Mouse (Mus musculus): ENCODE results near the gene Snrpb2. TPM values are rescaled to one million over a fixed set of nuclear protein-coding genes. Genes with fewer than 3 reads are reported as not detected.

Snrpb2 gene
- polyA plus RNA-seq, 1 experiment from 2014 or later, result 165 TPM

- Histone ChIP-seq H3K27ac (replicated peaks; ENCODE audit: low read depth, low read length) (no peak within 1 kb of the TSS), H3K4me1 (ENCODE audit: control insufficient read depth, insufficient read depth, low read length) (no peaks in the 10 kb centered on the region), H3K4me2 (ENCODE audit: low read depth, low read length) (no peak within 1 kb of the TSS), H3K4me3 (ENCODE audit: low read depth, low read length) (no peak within 1 kb of the TSS), H3K27me3 (ENCODE audit: control insufficient read depth, insufficient read depth, low read length) (no peaks in the 10 kb centered on the region), H3K36me3 (replicated peaks; ENCODE audit: control insufficient read depth, insufficient read depth, low read depth, low read length) (no peaks in the 10 kb centered on the region), H3K9ac (replicated peaks; ENCODE audit: low read length) (no peak within 1 kb of the TSS), H3K9me3 (replicated peaks; ENCODE audit: control insufficient read depth, low read length) (no peaks in the 10 kb centered on the region)
- 52% methylated on average over 8 of the region's 8 CpGs for WGBS
- ATAC-seq (replicated peaks; ENCODE audit: insufficient number of reproducible peaks, low FRiP score, low TSS enrichment, low read depth) (peak; percentile 75; the same call in 1 of the 2 replicates), DNase-seq (ENCODE audit: low spot score) (peak; percentile 47)
Observed at GRCm38 (mm10) chr2:143078198-143078851, 15.5 kb downstream of the Snrpb2 start, which contains the start of gene Otor. Gene Otor (plus strand): TSS chr2:143078473.

GRCm38 (mm10) chr2:143081693-143082092 is 18.9 kb downstream of the Snrpb2 start:
- 74% methylated on average over 3 of the region's 3 CpGs for WGBS
- no peak for ATAC-seq (replicated peaks; ENCODE audit: insufficient number of reproducible peaks, low FRiP score, low TSS enrichment, low read depth)

DNA sequence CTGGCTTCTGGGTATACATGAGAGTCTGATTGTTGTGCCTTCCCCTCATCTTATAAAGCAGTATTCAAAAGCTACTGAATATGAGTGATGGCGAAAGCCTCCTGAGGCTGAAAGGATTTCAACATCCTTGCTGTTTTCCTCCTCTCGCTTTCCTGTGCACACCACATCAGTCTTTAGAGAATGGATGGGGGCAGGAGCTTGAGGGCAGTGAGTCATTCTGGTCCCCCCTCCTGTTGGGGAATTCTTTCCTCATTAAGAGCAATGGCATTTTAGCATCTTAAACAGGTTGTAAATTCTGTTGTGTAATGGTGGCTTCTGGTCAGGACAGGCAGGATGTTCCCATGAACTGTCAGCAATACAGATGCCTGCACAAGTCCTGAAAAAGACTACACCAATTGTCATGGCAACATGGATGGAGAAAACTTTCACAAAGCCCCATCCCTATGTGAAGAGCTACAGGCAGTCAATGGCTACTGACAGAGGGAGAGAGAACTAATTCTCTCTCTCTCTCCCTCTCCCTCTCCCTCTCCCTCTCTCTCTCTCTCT is 22.1 kb downstream of the Snrpb2 start:
- Histone ChIP-seq H3K9me3 (replicated peaks; ENCODE audit: control insufficient read depth, low read length) (no peaks in the 10 kb centered on the region), H3K9ac (replicated peaks; ENCODE audit: low read length) (no peak overlapping the region), H3K27ac (replicated peaks; ENCODE audit: low read depth, low read length) (no peak overlapping the region), H3K4me3 (ENCODE audit: low read depth, low read length) (no peak overlapping the region), H3K4me2 (ENCODE audit: low read depth, low read length) (no peak overlapping the region), H3K27me3 (ENCODE audit: control insufficient read depth, insufficient read depth, low read length) (no peaks in the 10 kb centered on the region), H3K36me3 (replicated peaks; ENCODE audit: control insufficient read depth, insufficient read depth, low read depth, low read length) (no peaks in the 10 kb centered on the region), H3K4me1 (ENCODE audit: control insufficient read depth, insufficient read depth, low read length) (no peaks in the 10 kb centered on the region)
- DNase-seq (ENCODE audit: low spot score) (no peak), ATAC-seq (replicated peaks; ENCODE audit: insufficient number of reproducible peaks, low FRiP score, low TSS enrichment, low read depth) (no peak)
- WGBS, result 75% methylated on average over 2 of the region's 2 CpGs

More at GRCm38 (mm10) chr2:143081693-143082092, 18.9 kb downstream of the Snrpb2 start:
- H3K4me1 ChIP-seq (ENCODE audit: control insufficient read depth, insufficient read depth, low read length), result no peaks in the 10 kb centered on the region
- H3K9ac ChIP-seq (replicated peaks; ENCODE audit: low read length), result no peak overlapping the region
- H3K36me3 ChIP-seq (replicated peaks; ENCODE audit: control insufficient read depth, insufficient read depth, low read depth, low read length), result no peaks in the 10 kb centered on the region
- H3K27me3 ChIP-seq (ENCODE audit: control insufficient read depth, insufficient read depth, low read length), result no peaks in the 10 kb centered on the region
- no peak for DNase-seq (ENCODE audit: low spot score)
- no peak overlapping the region for H3K4me3 ChIP-seq (ENCODE audit: low read depth, low read length)
- H3K9me3 ChIP-seq (replicated peaks; ENCODE audit: control insufficient read depth, low read length), result no peaks in the 10 kb centered on the region
- H3K27ac ChIP-seq (replicated peaks; ENCODE audit: low read depth, low read length), result no peak overlapping the region
- H3K4me2 ChIP-seq (ENCODE audit: low read depth, low read length), result no peak overlapping the region

GRCm38 (mm10) chr2:143089866-143090265 is 27.0 kb downstream of the Snrpb2 start:
- no peak overlapping the region for H3K4me2 ChIP-seq (ENCODE audit: low read depth, low read length)
- no peak overlapping the region for H3K4me3 ChIP-seq (ENCODE audit: low read depth, low read length)
- no peak overlapping the region for H3K9ac ChIP-seq (replicated peaks; ENCODE audit: low read length)
- ATAC-seq (replicated peaks; ENCODE audit: insufficient number of reproducible peaks, low FRiP score, low TSS enrichment, low read depth), result no peak
- DNase-seq (ENCODE audit: low spot score), result no peak
- no peak overlapping the region for H3K27ac ChIP-seq (replicated peaks; ENCODE audit: low read depth, low read length)
- WGBS, result 66% methylated on average over 8 of the region's 8 CpGs
- H3K36me3 ChIP-seq (replicated peaks; ENCODE audit: control insufficient read depth, insufficient read depth, low read depth, low read length), result no peaks in the 10 kb centered on the region
- H3K9me3 ChIP-seq (replicated peaks; ENCODE audit: control insufficient read depth, low read length), result no peaks in the 10 kb centered on the region
- no peaks in the 10 kb centered on the region for H3K4me1 ChIP-seq (ENCODE audit: control insufficient read depth, insufficient read depth, low read length)
- H3K27me3 ChIP-seq (ENCODE audit: control insufficient read depth, insufficient read depth, low read length), result no peaks in the 10 kb centered on the region

DNA sequence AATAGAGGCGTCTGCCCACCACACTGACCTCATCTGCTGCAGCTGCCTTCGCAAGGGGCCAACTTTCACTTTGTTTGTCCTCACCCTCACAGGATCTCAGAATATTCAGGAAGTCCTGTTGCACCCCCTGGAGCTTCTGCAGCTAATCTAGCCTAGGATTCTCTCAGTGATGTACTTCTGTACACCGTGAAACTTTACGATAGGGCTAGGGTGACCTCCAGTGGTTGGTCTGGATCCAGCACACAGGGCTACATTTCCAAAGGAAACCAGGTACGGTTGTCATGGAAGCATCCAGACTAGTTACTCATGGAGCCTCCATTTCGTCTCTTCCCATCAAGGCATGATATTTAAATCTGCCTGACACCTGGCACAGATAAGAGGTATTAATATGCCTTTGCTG is 30.9 kb downstream of the Snrpb2 start:
- 29% methylated on average over 6 of the region's 6 CpGs for WGBS
- H3K4me2 ChIP-seq (ENCODE audit: low read depth, low read length), result no peak overlapping the region
- no peaks in the 10 kb centered on the region for H3K36me3 ChIP-seq (replicated peaks; ENCODE audit: control insufficient read depth, insufficient read depth, low read depth, low read length)
- H3K27ac ChIP-seq (replicated peaks; ENCODE audit: low read depth, low read length), result no peak overlapping the region
- H3K4me3 ChIP-seq (ENCODE audit: low read depth, low read length), result no peak overlapping the region
- H3K4me1 ChIP-seq (ENCODE audit: control insufficient read depth, insufficient read depth, low read length), result no peaks in the 10 kb centered on the region
- no peaks in the 10 kb centered on the region for H3K9me3 ChIP-seq (replicated peaks; ENCODE audit: control insufficient read depth, low read length)
- DNase-seq (ENCODE audit: low spot score) (peak; percentile 75), ATAC-seq (replicated peaks; ENCODE audit: insufficient number of reproducible peaks, low FRiP score, low TSS enrichment, low read depth) (peak; percentile 88)
- no peaks in the 10 kb centered on the region for H3K27me3 ChIP-seq (ENCODE audit: control insufficient read depth, insufficient read depth, low read length)
- H3K9ac ChIP-seq (replicated peaks; ENCODE audit: low read length), result no peak overlapping the region

GRCm38 (mm10) chr2:143094761-143095160 is 31.9 kb downstream of the Snrpb2 start:
- ATAC-seq (replicated peaks; ENCODE audit: insufficient number of reproducible peaks, low FRiP score, low TSS enrichment, low read depth) (no peak), DNase-seq (ENCODE audit: low spot score) (no peak)
- 71% methylated on average over 6 of the region's 6 CpGs for WGBS
- Histone ChIP-seq H3K4me3 (ENCODE audit: low read depth, low read length) (no peak overlapping the region), H3K4me1 (ENCODE audit: control insufficient read depth, insufficient read depth, low read length) (no peaks in the 10 kb centered on the region), H3K27ac (replicated peaks; ENCODE audit: low read depth, low read length) (no peak overlapping the region), H3K9ac (replicated peaks; ENCODE audit: low read length) (no peak overlapping the region), H3K27me3 (ENCODE audit: control insufficient read depth, insufficient read depth, low read length) (no peaks in the 10 kb centered on the region), H3K9me3 (replicated peaks; ENCODE audit: control insufficient read depth, low read length) (no peaks in the 10 kb centered on the region), H3K36me3 (replicated peaks; ENCODE audit: control insufficient read depth, insufficient read depth, low read depth, low read length) (no peaks in the 10 kb centered on the region), H3K4me2 (ENCODE audit: low read depth, low read length) (no peak overlapping the region)

DNA sequence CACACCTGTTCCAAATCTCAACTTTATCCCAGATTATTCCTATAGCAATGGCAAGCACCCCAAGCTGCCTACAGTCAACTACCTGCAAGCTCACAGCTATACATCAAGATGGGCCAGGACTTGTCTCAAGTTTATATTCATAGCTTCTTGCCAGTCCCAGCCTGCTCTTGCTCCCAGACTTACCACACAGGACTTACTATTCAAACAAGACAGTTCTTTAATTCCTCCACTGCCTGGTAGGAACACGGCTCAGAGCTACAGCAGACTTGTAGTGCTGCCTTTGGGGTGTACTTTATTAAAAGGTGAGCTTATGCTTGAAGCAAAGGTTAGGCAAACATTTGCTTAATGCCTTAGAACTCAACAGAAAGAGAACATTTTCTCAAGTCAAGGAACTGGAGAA is 34.3 kb downstream of the Snrpb2 start:
- ATAC-seq (replicated peaks; ENCODE audit: insufficient number of reproducible peaks, low FRiP score, low TSS enrichment, low read depth), result no peak
- no peaks in the 10 kb centered on the region for H3K4me1 ChIP-seq (ENCODE audit: control insufficient read depth, insufficient read depth, low read length)
- no peak overlapping the region for H3K27ac ChIP-seq (replicated peaks; ENCODE audit: low read depth, low read length)
- H3K4me3 ChIP-seq (ENCODE audit: low read depth, low read length), result no peak overlapping the region
- no peaks in the 10 kb centered on the region for H3K36me3 ChIP-seq (replicated peaks; ENCODE audit: control insufficient read depth, insufficient read depth, low read depth, low read length)
- H3K4me2 ChIP-seq (ENCODE audit: low read depth, low read length), result no peak overlapping the region
- no peaks in the 10 kb centered on the region for H3K9me3 ChIP-seq (replicated peaks; ENCODE audit: control insufficient read depth, low read length)
- no peaks in the 10 kb centered on the region for H3K27me3 ChIP-seq (ENCODE audit: control insufficient read depth, insufficient read depth, low read length)
- H3K9ac ChIP-seq (replicated peaks; ENCODE audit: low read length), result no peak overlapping the region
- 66% methylated on average over 1 of the region's 1 CpGs for WGBS
- DNase-seq (ENCODE audit: low spot score), result no peak

DNA sequence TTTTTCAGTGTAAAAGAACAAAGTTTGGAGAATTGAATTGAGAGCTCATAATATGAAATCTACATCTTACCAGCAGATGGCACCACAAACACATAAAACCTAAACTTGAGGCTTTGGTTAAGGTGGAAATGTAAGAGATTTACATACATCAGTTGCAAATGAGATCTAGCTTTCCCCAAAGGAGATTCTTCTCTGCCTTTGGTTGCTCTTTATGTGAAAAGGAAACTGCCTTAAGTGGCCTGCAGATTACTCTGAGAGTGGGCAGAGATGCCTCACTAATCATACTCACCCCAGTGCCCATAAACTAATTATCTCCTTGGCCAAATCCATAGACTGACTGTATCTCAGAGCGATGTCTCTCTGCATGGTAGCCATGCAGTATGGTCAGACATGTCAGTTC is 51.0 kb downstream of the Snrpb2 start:
- Histone ChIP-seq H3K27ac (replicated peaks; ENCODE audit: low read depth, low read length) (no peak overlapping the region), H3K4me3 (ENCODE audit: low read depth, low read length) (no peak overlapping the region), H3K9me3 (replicated peaks; ENCODE audit: control insufficient read depth, low read length) (no peaks in the 10 kb centered on the region), H3K9ac (replicated peaks; ENCODE audit: low read length) (no peak overlapping the region), H3K4me1 (ENCODE audit: control insufficient read depth, insufficient read depth, low read length) (no peaks in the 10 kb centered on the region), H3K36me3 (replicated peaks; ENCODE audit: control insufficient read depth, insufficient read depth, low read depth, low read length) (no peaks in the 10 kb centered on the region), H3K4me2 (ENCODE audit: low read depth, low read length) (no peak overlapping the region), H3K27me3 (ENCODE audit: control insufficient read depth, insufficient read depth, low read length) (no peaks in the 10 kb centered on the region)
- peak; percentile 74 for DNase-seq (ENCODE audit: low spot score)
- ATAC-seq (replicated peaks; ENCODE audit: insufficient number of reproducible peaks, low FRiP score, low TSS enrichment, low read depth), result no peak
- WGBS, result 90% methylated on average over 1 of the region's 1 CpGs

All from embryonic facial prominence, embryonic 11.5 days (tissue).